Mouse (Mus musculus): ENCODE results near the gene Vmn1r142. TPM values are rescaled to one million over a fixed set of nuclear protein-coding genes. Genes with fewer than 3 reads are reported as not detected.

Gene Vmn1r142
- total and polyA plus RNA-seq, 3 experiments, result not detected

Other genes with a start within 250 kb of the Vmn1r142 start
- not detected in 2 replicates for gene Gm5891, start 242.7 kb downstream of the Vmn1r142 start, total RNA-seq (2012; rRNA removed)
- gene Gm5891, start 242.7 kb downstream of the Vmn1r142 start, total RNA-seq (2014; rRNA removed), result not detected in 2 replicates
- gene Gm5891, start 242.7 kb downstream of the Vmn1r142 start, polyA plus RNA-seq (2012; ENCODE audit: insufficient read length, low read depth), result not detected in 2 replicates
- not detected in 2 replicates for gene Vmn1r137, start 169.4 kb downstream of the Vmn1r142 start, total RNA-seq (2012; rRNA removed)
- gene Vmn1r137, start 169.4 kb downstream of the Vmn1r142 start, total RNA-seq (2014; rRNA removed), result not detected in 2 replicates
- not detected in 2 replicates for gene Vmn1r137, start 169.4 kb downstream of the Vmn1r142 start, polyA plus RNA-seq (2012; ENCODE audit: insufficient read length, low read depth)
- not detected in 2 replicates for gene Vmn1r138, start 135.1 kb downstream of the Vmn1r142 start, total RNA-seq (2012; rRNA removed)
- gene Vmn1r138, start 135.1 kb downstream of the Vmn1r142 start, total RNA-seq (2014; rRNA removed), result not detected in 2 replicates
- gene Vmn1r138, start 135.1 kb downstream of the Vmn1r142 start, polyA plus RNA-seq (2012; ENCODE audit: insufficient read length, low read depth), result not detected in 2 replicates
- gene Gm6176, start 107.7 kb downstream of the Vmn1r142 start, total RNA-seq (2012; rRNA removed), result not detected in 2 replicates
- gene Gm6176, start 107.7 kb downstream of the Vmn1r142 start, total RNA-seq (2014; rRNA removed), result not detected in 2 replicates
- gene Gm6176, start 107.7 kb downstream of the Vmn1r142 start, polyA plus RNA-seq (2012; ENCODE audit: insufficient read length, low read depth), result not detected in 2 replicates
- gene Vmn1r139, start 95.0 kb downstream of the Vmn1r142 start, total RNA-seq (2012; rRNA removed), result not detected in 2 replicates
- not detected in 2 replicates for gene Vmn1r139, start 95.0 kb downstream of the Vmn1r142 start, total RNA-seq (2014; rRNA removed)
- not detected in 2 replicates for gene Vmn1r139, start 95.0 kb downstream of the Vmn1r142 start, polyA plus RNA-seq (2012; ENCODE audit: insufficient read length, low read depth)
- not detected in 2 replicates for gene Gm16451, start 45.8 kb downstream of the Vmn1r142 start, total RNA-seq (2012; rRNA removed)
- gene Gm16451, start 45.8 kb downstream of the Vmn1r142 start, total RNA-seq (2014; rRNA removed), result not detected in 2 replicates
- not detected in 2 replicates for gene Gm16451, start 45.8 kb downstream of the Vmn1r142 start, polyA plus RNA-seq (2012; ENCODE audit: insufficient read length, low read depth)
- gene Gm10666, start 29.3 kb downstream of the Vmn1r142 start, total RNA-seq (2012; rRNA removed), result not detected in 2 replicates
- not detected in 2 replicates for gene Gm10666, start 29.3 kb downstream of the Vmn1r142 start, total RNA-seq (2014; rRNA removed)
- not detected in 2 replicates for gene Gm10666, start 29.3 kb downstream of the Vmn1r142 start, polyA plus RNA-seq (2012; ENCODE audit: insufficient read length, low read depth)
- gene Vmn1r143, start 25.3 kb upstream of the Vmn1r142 start, total RNA-seq (2012; rRNA removed), result not detected in 2 replicates
- gene Vmn1r143, start 25.3 kb upstream of the Vmn1r142 start, total RNA-seq (2014; rRNA removed), result not detected in 2 replicates
- gene Vmn1r143, start 25.3 kb upstream of the Vmn1r142 start, polyA plus RNA-seq (2012; ENCODE audit: insufficient read length, low read depth), result not detected in 2 replicates
- gene Gm8653, start 37.2 kb upstream of the Vmn1r142 start, total RNA-seq (2012; rRNA removed), result not detected in 2 replicates
- gene Gm8653, start 37.2 kb upstream of the Vmn1r142 start, total RNA-seq (2014; rRNA removed), result not detected in 2 replicates
- gene Gm8653, start 37.2 kb upstream of the Vmn1r142 start, polyA plus RNA-seq (2012; ENCODE audit: insufficient read length, low read depth), result not detected in 2 replicates
- gene Gm8453, start 65.4 kb upstream of the Vmn1r142 start, total RNA-seq (2012; rRNA removed), result not detected in 2 replicates
- gene Gm8453, start 65.4 kb upstream of the Vmn1r142 start, total RNA-seq (2014; rRNA removed), result not detected in 2 replicates
- not detected in 2 replicates for gene Gm8453, start 65.4 kb upstream of the Vmn1r142 start, polyA plus RNA-seq (2012; ENCODE audit: insufficient read length, low read depth)
- not detected in 2 replicates for gene Gm4187, start 165.7 kb upstream of the Vmn1r142 start, total RNA-seq (2012; rRNA removed)
- gene Gm4187, start 165.7 kb upstream of the Vmn1r142 start, total RNA-seq (2014; rRNA removed), result not detected in 2 replicates
- not detected in 2 replicates for gene Gm4187, start 165.7 kb upstream of the Vmn1r142 start, polyA plus RNA-seq (2012; ENCODE audit: insufficient read length, low read depth)
- gene Gm8660, start 207.0 kb upstream of the Vmn1r142 start, total RNA-seq (2012; rRNA removed), result not detected in 2 replicates
- not detected in 2 replicates for gene Gm8660, start 207.0 kb upstream of the Vmn1r142 start, total RNA-seq (2014; rRNA removed)
- gene Gm8660, start 207.0 kb upstream of the Vmn1r142 start, polyA plus RNA-seq (2012; ENCODE audit: insufficient read length, low read depth), result not detected in 2 replicates
- gene Vmn1r148, start 249.5 kb upstream of the Vmn1r142 start, total RNA-seq (2012; rRNA removed), result not detected in 2 replicates
- not detected in 2 replicates for gene Vmn1r148, start 249.5 kb upstream of the Vmn1r142 start, total RNA-seq (2014; rRNA removed)
- gene Vmn1r148, start 249.5 kb upstream of the Vmn1r142 start, polyA plus RNA-seq (2012; ENCODE audit: insufficient read length, low read depth), result not detected in 2 replicates